Mouse (Mus musculus) ES-E14 (cell line): ENCODE data around the gene Tspoap1. TPM values are rescaled to one million over a fixed set of nuclear protein-coding genes. Genes with fewer than 3 reads are reported as not detected.

Experiments
- DNase-seq: peaks from one replicate; pipeline ENCODE4 v3.0.0-alpha.2; 2013; ENCODE audit warnings: low read depth, low spot score
- H3K27ac ChIP-seq: 2 replicates; pipeline ENCODE4 v1.5.1; 2012; ENCODE audit warnings: low read depth, mild to moderate bottlenecking, low read length, moderate library complexity, mixed read lengths; ENCODE audit not compliant: poor library complexity, insufficient read depth, severe bottlenecking
- H3K36me3 ChIP-seq: 2 replicates; pipeline ENCODE4 v1.6.1; 2012; ENCODE audit warnings: mild to moderate bottlenecking, low read length, moderate library complexity, mixed read lengths; ENCODE audit not compliant: control insufficient read depth, poor library complexity, insufficient read depth, severe bottlenecking
- H3K4me1 ChIP-seq, 2 experiments: fragments of 150-350 bp in 1 of 2; sonication (generic) in 1 of 2; 2 replicates each; pipeline ENCODE4 v1.6.1; 2012; ENCODE audit warnings: low read length in 2 of 2, mild to moderate bottlenecking in 1 of 2, mixed read lengths in 1 of 2; ENCODE audit not compliant: control insufficient read depth in 2 of 2, insufficient read depth in 2 of 2, poor library complexity in 1 of 2
- H3K4me3 ChIP-seq, 2 experiments: fragments of 150-350 bp in 1 of 2; sonication (generic) in 1 of 2; 2 replicates each; pipeline ENCODE4 v1.5.1; 2012; ENCODE audit warnings: low read length in 2 of 2, low read depth in 1 of 2, mild to moderate bottlenecking in 1 of 2, mixed read lengths in 1 of 2; ENCODE audit not compliant: insufficient read depth in 1 of 2, poor library complexity in 1 of 2, severe bottlenecking in 1 of 2
- H3K9ac ChIP-seq: 2 replicates; pipeline ENCODE4 v1.6.1; 2012; ENCODE audit warnings: low read depth, mild to moderate bottlenecking, low read length, mixed read lengths; ENCODE audit not compliant: poor library complexity, insufficient read depth, severe bottlenecking
- H3K9me3 ChIP-seq: fragments of 150-350 bp; sonication (generic); 2 replicates; pipeline ENCODE4 v1.6.1; 2012; ENCODE audit warnings: low read depth, mild to moderate bottlenecking, low read length; ENCODE audit not compliant: control insufficient read depth, insufficient read depth
- CHD2 ChIP-seq: IDR thresholded peaks from 2 replicates; pipeline ENCODE4 v1.6.1; 2014; ENCODE audit warnings: mild to moderate bottlenecking, low read depth, low read length, inconsistent platforms
- HCFC1 ChIP-seq: IDR thresholded peaks from 2 replicates; pipeline ENCODE4 v1.6.1; 2012; ENCODE audit warnings: low read length, inconsistent platforms, borderline replicate concordance; ENCODE audit not compliant: insufficient read depth
- MAFK ChIP-seq: IDR thresholded peaks from 2 replicates; pipeline ENCODE4 v1.6.1; 2014; ENCODE audit warnings: mild to moderate bottlenecking, low read depth, low read length, inconsistent platforms; ENCODE audit not compliant: insufficient read depth
- ZC3H11A ChIP-seq: IDR thresholded peaks from 2 replicates; pipeline ENCODE4 v1.6.1; 2012; ENCODE audit warnings: low read depth, mild to moderate bottlenecking, inconsistent platforms, low read length, borderline replicate concordance
- ZNF384 ChIP-seq: IDR thresholded peaks from 2 replicates; pipeline ENCODE4 v1.6.1; 2012; ENCODE audit warnings: low read depth, low read length, inconsistent platforms
- in situ Hi-C, 2 experiments: fragments of 600-800 bp; cut with MboI; formaldehyde crosslinking; loops; one replicate each; pipeline ENCODE4 v1.15.1; 2025; ENCODE audit warnings: low sequenced_read_pairs in 2 of 2, inconsistent platforms in 1 of 2; ENCODE audit not compliant: unreplicated experiment in 2 of 2
- total RNA-seq: library from RNA; depleted of rRNA; stranded (reverse); fragments of 300-350 nt; gene quantifications from 2 replicates; pipeline ENCODE4 v1.2.3, GENCODE M21; 2012

Tspoap1 gene
- total RNA-seq, 1 experiment = 1.8 TPM

DNA sequence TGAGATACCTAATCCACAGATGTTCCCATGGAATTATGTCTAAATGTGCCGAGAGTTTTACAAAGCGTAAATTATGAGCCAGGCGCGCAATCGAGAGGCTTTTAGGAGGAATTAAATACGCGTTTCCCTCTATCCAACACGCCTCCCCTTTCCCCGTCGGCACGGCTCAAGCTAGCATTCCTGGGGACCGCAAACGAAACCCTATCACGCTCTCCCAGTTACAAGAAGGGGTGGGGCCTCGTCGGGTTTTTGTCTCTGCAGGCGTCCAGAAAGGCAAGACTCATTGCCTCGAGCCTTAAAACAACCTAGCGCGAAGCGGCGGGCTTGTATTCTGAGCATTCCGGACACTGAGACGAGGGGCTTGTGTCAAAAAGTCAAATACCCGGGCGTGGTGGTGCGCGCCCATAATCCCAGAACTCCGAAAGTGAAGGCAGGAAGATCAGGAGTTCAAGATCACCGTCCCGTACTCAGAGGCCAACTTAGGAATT, 23.6 kb upstream of the Tspoap1 start:
- H3K4me1 ChIP-seq = peaks cover 0 to 3% of the 10 kb centered on the region in 2 experiments; a peak in 1 of 4 replicates
- peak; percentile 41 for DNase-seq
- in situ Hi-C loops = no loop called here
- TF ChIP-seq MAFK (no peak), ZC3H11A (no peak), CHD2 (no peak), ZNF384 (no peak), HCFC1 (no peak)
- H3K36me3 ChIP-seq = peaks cover 8% of the 10 kb centered on the region
- H3K4me3 ChIP-seq = peak overlapping the region; percentile 55 to 58
- no peaks in the 10 kb centered on the region for H3K9me3 ChIP-seq
- H3K9ac ChIP-seq = peak overlapping the region; percentile 71
- no peak overlapping the region; the same call in 1 of the 2 replicates for H3K27ac ChIP-seq

DNA sequence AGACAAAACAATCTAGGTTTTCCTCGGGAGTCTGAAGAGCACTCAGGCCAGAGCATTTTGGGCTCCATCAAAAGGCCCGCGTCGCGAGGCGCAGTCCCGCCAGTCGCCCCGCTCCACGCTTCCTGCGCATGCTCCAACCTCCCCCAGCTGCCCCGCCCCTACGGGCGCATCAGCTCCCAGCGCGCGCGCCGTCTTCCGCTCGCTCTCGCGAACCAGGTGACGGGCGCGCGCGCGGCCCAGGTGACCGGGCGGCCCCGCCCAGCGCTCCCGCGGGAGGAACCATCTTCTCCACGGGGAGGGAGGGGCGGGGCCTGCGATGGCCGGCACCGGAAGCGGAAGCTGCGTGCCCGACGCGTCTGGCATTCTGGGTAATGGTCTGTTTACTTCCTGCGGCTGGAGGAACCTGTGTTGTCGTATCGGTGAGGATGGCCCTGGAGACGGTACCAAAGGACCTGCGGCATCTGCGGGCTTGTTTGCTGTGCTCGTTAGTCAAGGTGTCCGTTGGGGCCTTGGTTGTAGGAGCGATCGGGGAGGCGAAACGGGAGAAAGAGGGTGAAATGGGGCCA, 23.1 kb upstream of the Tspoap1 start, which contains the start of gene Supt4a:
TSS of gene Supt4a (plus strand) at position 378 of the 566 bp plus-strand sequence.
- DNase-seq = peak; percentile 89

DNA sequence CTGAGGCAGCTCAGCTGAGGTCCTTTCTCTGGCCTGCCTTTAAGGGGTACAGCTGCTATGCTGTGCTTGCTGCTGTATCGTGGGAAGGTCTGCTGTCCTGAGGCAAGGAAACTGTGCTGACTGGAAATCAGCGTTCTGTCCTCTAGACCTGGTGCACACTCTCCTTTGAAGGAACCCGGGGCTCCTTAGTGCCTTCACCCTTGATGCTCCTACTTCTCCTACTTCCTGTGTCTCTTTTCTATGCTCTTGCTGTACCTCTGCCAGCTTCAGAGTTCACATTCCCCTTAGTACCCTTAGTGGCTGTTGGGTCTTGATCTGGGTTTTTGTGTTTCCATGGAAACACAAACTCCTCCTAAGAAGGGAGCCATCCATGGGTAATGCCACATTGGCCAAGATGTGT, 16.6 kb upstream of the Tspoap1 start:
- in situ Hi-C loops = no loop called here
- no peak for TF ChIP-seq ZNF384
- no peak for TF ChIP-seq MAFK
- no peak for TF ChIP-seq CHD2
- no peak for TF ChIP-seq HCFC1
- no peak for TF ChIP-seq ZC3H11A
- no peak for DNase-seq
- H3K9ac ChIP-seq = no peak overlapping the region
- peaks cover 2 to 5% of the 10 kb centered on the region in 2 experiments; a peak in 1 of 4 replicates for H3K4me1 ChIP-seq
- no peaks in the 10 kb centered on the region for H3K9me3 ChIP-seq
- H3K27ac ChIP-seq = no peak overlapping the region
- H3K4me3 ChIP-seq = no peak overlapping the region
- H3K36me3 ChIP-seq = peaks cover 35% of the 10 kb centered on the region

More for the DNA sequence above, 23.1 kb upstream of the Tspoap1 start, which contains the start of gene Supt4a:
- Histone ChIP-seq H3K4me3 (peak within 1 kb of the TSS; percentile 88 to 94), H3K9me3 (no peaks in the 10 kb centered on the region), H3K9ac (peak within 1 kb of the TSS; percentile 96), H3K36me3 (peaks cover 14% of the 10 kb centered on the region), H3K4me1 (peaks cover 0 to 3% of the 10 kb centered on the region in 2 experiments; a peak in 1 of 4 replicates), H3K27ac (peak within 1 kb of the TSS; percentile 45)
- in situ Hi-C loops = no loop called here
- TF ChIP-seq ZNF384 (no peak), MAFK (no peak), HCFC1 (peak; percentile 80)

DNA sequence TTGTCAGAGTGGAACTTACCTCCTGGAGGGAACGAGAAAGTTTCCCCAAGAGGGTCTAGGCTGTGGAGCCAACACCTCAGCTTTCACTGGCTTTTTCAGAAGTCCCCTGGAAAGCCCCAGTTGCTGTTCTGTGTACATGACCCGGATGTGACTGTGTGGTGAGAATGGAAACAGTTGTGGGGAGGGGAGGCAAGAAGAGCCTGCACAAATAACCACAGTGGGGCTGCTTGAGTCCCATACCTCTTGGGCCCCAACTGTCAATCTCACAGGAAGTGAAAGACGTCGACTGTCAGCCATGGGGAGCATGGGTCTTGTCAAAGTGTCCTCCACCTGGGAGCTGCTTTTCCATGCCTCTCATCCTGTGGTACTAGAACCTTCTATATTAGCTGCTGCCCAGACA, 15.4 kb upstream of the Tspoap1 start:
- Histone ChIP-seq H3K27ac (no peak overlapping the region), H3K9me3 (no peaks in the 10 kb centered on the region), H3K9ac (no peak overlapping the region), H3K4me1 (peaks cover 2 to 17% of the 10 kb centered on the region in 2 experiments; a peak in 2 of 4 replicates), H3K36me3 (peaks cover 32% of the 10 kb centered on the region), H3K4me3 (no peak overlapping the region)
- in situ Hi-C loops = no loop called here
- TF ChIP-seq HCFC1 = no peak
- no peak for TF ChIP-seq CHD2
- TF ChIP-seq MAFK = no peak
- no peak for TF ChIP-seq ZNF384
- TF ChIP-seq ZC3H11A = no peak
- DNase-seq = no peak
